Mouse (Mus musculus) liver, embryonic 14.5 days (tissue): Measurements from ENCODE around the gene Olfr456.

Experiments
- CTCF ChIP-seq: IDR thresholded peaks from 2 replicates; pipeline ENCODE4 v1.5.1; 2016; ENCODE audit warnings: antibody characterized with exemption, low read depth, control low read depth
- EP300 ChIP-seq: IDR thresholded peaks from 2 replicates; pipeline ENCODE4 v1.6.1; 2016; ENCODE audit warnings: antibody characterized with exemption, low read depth

DNA sequence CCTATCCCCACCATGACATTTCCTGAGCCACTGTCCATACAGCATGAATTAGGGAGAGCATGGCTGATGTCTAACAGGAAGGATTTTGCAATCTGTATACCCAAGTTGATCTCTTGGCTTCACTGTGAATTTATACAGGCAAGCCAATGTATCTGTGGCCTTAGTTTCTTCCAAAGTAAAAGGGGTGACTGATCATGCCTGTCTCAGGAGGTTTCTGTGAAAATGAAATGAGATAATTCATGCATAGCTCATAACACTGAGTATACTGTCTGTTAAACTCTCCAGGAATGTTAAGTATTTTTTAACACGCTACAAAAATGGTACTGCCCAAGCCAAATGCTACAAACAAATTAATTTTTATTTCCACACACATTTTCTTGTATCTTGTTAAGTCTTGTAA lies 26.4 kb upstream of the Olfr456 start:
- no peak for TF ChIP-seq CTCF
- no peak for TF ChIP-seq EP300
